Mouse (Mus musculus) heart, postnatal 0 days (tissue): ENCODE measurements around the gene Hsp90ab1.

Experiments used
- CTCF ChIP-seq: IDR thresholded peaks from 2 replicates; pipeline ENCODE4 v1.5.1; 2016; ENCODE audit warnings: antibody characterized with exemption, control low read depth, low read depth
- EP300 ChIP-seq: IDR thresholded peaks from 2 replicates; pipeline ENCODE4 v1.6.1; 2016; ENCODE audit warnings: antibody characterized with exemption, low read depth

DNA sequence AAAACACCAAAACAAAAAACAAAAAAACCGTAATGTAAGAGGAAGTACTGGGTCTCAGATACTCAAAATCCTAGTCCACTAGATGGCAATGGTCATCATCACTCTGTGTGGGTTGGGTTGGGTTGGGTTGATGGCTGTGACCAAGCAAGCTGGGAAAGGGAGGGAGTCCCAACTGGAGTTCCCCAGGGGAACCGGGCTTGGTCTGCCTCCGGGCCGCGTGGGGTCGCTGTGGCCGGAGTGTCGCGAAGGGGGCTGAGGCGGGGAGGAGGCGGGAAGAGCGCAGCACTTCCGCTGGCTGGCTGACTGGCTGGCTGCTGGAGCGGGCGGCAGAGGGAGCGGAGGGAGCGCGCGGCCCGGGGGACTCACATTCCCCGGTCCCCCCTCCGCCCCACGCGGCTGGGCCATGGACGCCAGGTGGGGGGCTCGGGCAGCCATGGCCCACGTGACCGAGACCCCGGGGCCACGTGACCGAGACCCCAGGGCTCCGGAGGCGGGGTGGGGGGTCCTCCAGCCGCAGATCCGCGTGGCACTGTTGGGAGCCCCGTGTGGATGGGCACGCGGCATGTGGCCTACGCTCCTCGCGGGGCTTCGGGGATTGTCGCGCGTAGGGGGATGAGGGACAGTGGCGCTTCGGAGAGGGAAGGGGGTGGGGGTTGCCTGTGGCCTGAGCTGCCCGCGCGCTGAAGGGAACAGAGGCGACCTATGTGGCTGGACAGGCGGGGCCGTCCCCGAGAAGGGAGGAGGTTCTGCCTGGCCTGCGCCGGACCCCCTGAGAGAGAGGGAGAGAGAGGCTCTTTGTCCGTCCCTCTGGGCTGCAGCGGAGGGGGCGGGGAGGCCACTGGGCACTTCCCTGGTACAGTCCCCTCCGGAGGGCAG, 9.2 kb downstream of the Hsp90ab1 start, which contains the start of gene Slc35b2:
- peak; percentile 97 for TF ChIP-seq CTCF
- TF ChIP-seq EP300: peak; percentile 67; the same call in 1 of the 2 replicates
